Mouse (Mus musculus): ENCODE data around the gene Wfikkn2.

Wfikkn2 gene

DNA sequence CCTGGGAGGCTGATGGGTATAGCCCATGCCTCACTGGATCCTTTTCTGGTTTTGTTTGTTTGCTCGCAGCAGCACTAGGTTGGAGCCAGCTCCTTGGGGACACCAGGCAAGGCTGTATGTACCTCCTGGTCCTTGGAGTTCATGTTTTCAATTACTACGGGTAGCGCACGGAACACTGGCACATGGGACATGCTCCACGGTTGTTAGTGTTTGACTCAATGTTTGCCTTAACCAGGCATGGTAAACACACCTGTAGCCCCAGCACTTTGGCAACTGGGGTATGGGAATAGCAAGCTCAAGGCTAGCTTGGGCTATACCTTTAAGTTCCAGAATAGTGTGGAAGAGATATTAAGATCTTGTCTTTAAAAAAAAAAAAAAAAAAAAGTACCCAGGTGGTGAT lies 55.1 kb downstream of the Wfikkn2 start:
- no peak for DNase-seq (ENCODE audit: low spot score)

DNA sequence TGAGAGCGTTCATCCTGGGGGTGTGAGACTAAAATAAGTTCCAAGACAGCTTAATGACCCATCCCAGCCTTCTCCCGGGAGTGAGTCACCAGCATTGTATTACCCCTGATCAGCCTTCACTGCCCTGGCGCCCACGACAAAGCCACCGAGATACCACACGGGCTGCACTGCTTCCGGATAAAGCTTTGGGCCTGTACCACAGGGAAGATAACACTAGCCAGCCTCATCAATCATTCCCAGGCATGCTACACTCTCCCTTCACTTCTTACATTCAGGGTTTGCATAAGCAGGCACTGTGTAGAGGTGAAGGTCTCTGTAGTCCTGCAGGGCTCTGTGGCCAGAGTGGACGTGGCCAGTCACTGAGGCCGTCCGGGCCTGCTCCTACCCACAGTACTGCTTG lies 56.2 kb downstream of the Wfikkn2 start:
- DNase-seq (ENCODE audit: low spot score) = no peak

All from ovary, postnatal 36 days (tissue).